Mouse (Mus musculus): ENCODE results near the gene Trim62.

Gene Trim62

GRCm38 (mm10) chr4:128883379-128883781, at the start of gene Trim62:
Gene Trim62 (plus strand): TSS chr4:128883580.
- DNase-seq (ENCODE audit: low spot score), result peak; percentile 13

GRCm38 (mm10) chr4:128838202-128838601, 45.2 kb upstream of the Trim62 start:
- DNase-seq (ENCODE audit: low spot score), result no peak

- no peak for DNase-seq (ENCODE audit: low spot score)
Measured at GRCm38 (mm10) chr4:128839811-128840738, 43.3 kb upstream of the Trim62 start.

- DNase-seq (ENCODE audit: low spot score), result no peak
Measured at GRCm38 (mm10) chr4:128841259-128841658, 42.1 kb upstream of the Trim62 start.

GRCm38 (mm10) chr4:128844566-128844965, 38.8 kb upstream of the Trim62 start:
- DNase-seq (ENCODE audit: low spot score), result no peak

GRCm38 (mm10) chr4:128845367-128845973, 37.9 kb upstream of the Trim62 start:
- no peak for DNase-seq (ENCODE audit: low spot score)

GRCm38 (mm10) chr4:128848961-128849360, 34.4 kb upstream of the Trim62 start:
- no peak for DNase-seq (ENCODE audit: low spot score)

GRCm38 (mm10) chr4:128849686-128850085, 33.7 kb upstream of the Trim62 start:
- DNase-seq (ENCODE audit: low spot score), result no peak

- no peak for DNase-seq (ENCODE audit: low spot score)
Measured at GRCm38 (mm10) chr4:128852266-128852887, 31.0 kb upstream of the Trim62 start.

GRCm38 (mm10) chr4:128853117-128853516, 30.3 kb upstream of the Trim62 start:
- no peak for DNase-seq (ENCODE audit: low spot score)

GRCm38 (mm10) chr4:128855613-128856040, 27.8 kb upstream of the Trim62 start:
- peak; percentile 74 for DNase-seq (ENCODE audit: low spot score)

GRCm38 (mm10) chr4:128857212-128857611, 26.2 kb upstream of the Trim62 start:
- DNase-seq (ENCODE audit: low spot score), result peak; percentile 57

GRCm38 (mm10) chr4:128858226-128858625, 25.2 kb upstream of the Trim62 start:
- DNase-seq (ENCODE audit: low spot score), result peak; percentile 80

GRCm38 (mm10) chr4:128858878-128859277, 24.5 kb upstream of the Trim62 start:
- DNase-seq (ENCODE audit: low spot score), result no peak

- DNase-seq (ENCODE audit: low spot score), result no peak
Measured at GRCm38 (mm10) chr4:128872992-128873391, 10.4 kb upstream of the Trim62 start.

GRCm38 (mm10) chr4:128874062-128874461, 9.3 kb upstream of the Trim62 start:
- no peak for DNase-seq (ENCODE audit: low spot score)

- no peak for DNase-seq (ENCODE audit: low spot score)
Measured at GRCm38 (mm10) chr4:128875439-128875838, 7.9 kb upstream of the Trim62 start.

- DNase-seq (ENCODE audit: low spot score), result no peak
Measured at GRCm38 (mm10) chr4:128877520-128877919, 5.9 kb upstream of the Trim62 start.

GRCm38 (mm10) chr4:128878901-128879491, 4.4 kb upstream of the Trim62 start:
- no peak for DNase-seq (ENCODE audit: low spot score)

GRCm38 (mm10) chr4:128883801-128884710, 676 bp downstream of the Trim62 start:
- no peak for DNase-seq (ENCODE audit: low spot score)

- no peak for DNase-seq (ENCODE audit: low spot score)
Measured at GRCm38 (mm10) chr4:128884711-128885095, 1.3 kb downstream of the Trim62 start.

All from c-Kit-positive CD71-positive TER-119-positive erythroid progenitor cells, embryonic 14.5 days (primary cell).